Mouse (Mus musculus) midbrain, embryonic 14.5 days (tissue): Measurements from ENCODE around the gene Hes2. TPM values are rescaled to one million over a fixed set of nuclear protein-coding genes. Genes with fewer than 3 reads are reported as not detected.

ENCODE experiments used
- ATAC-seq: fragments of 200-750 bp; cut with Nextera tagmentation; 2 replicates; pipeline ENCODE4 v1.8.0; 2017; ENCODE audit warnings: moderate number of reproducible peaks, moderate library complexity; ENCODE audit not compliant: low FRiP score, low TSS enrichment
- DNase-seq: peaks from one replicate; pipeline ENCODE4 v3.0.0-alpha.2; 2015
- H3K27ac ChIP-seq: fragments of 300-500 bp; sonication (generic); replicated peaks from 2 replicates; pipeline ENCODE4 v1.5.1; 2014; ENCODE audit warnings: mild to moderate bottlenecking, low read depth, low read length, moderate library complexity
- H3K27me3 ChIP-seq: fragments of 300-500 bp; sonication (generic); 2 replicates; pipeline ENCODE4 v1.6.1; 2014; ENCODE audit warnings: low read length, control low read depth, mixed read lengths; ENCODE audit not compliant: control insufficient read depth, insufficient read depth
- H3K36me3 ChIP-seq: fragments of 300-500 bp; sonication (generic); 2 replicates; pipeline ENCODE4 v1.6.1; 2014; ENCODE audit warnings: low read length, control low read depth; ENCODE audit not compliant: control insufficient read depth, insufficient read depth
- H3K4me1 ChIP-seq: fragments of 300-500 bp; sonication (generic); 2 replicates; pipeline ENCODE4 v1.6.1; 2014; ENCODE audit warnings: mild to moderate bottlenecking, antibody characterized with exemption, low read length, control low read depth; ENCODE audit not compliant: control insufficient read depth, insufficient read depth
- H3K4me2 ChIP-seq: fragments of 300-500 bp; sonication (generic); 2 replicates; pipeline ENCODE4 v1.6.1; 2014; ENCODE audit warnings: mild to moderate bottlenecking, low read length, moderate library complexity
- H3K4me3 ChIP-seq: fragments of 300-500 bp; sonication (generic); replicated peaks from 2 replicates; pipeline ENCODE4 v1.5.1; 2014; ENCODE audit warnings: low read depth, low read length
- H3K9ac ChIP-seq: fragments of 300-500 bp; sonication (generic); replicated peaks from 2 replicates; pipeline ENCODE4 v1.6.1; 2014; ENCODE audit warnings: mild to moderate bottlenecking, low read length, moderate library complexity
- H3K9me3 ChIP-seq: fragments of 300-500 bp; sonication (generic); 2 replicates; pipeline ENCODE4 v1.6.1; 2016; ENCODE audit warnings: low read length, control low read depth, mixed read lengths; ENCODE audit not compliant: control insufficient read depth
- WGBS: fragments of 180-500 bp; shearing (Covaris S2); extraction: QIAGEN DNeasy Blood & Tissue Kit; methylation state at CpG from one replicate; pipeline ENCODE4 v1.1.7; 2014; 5-methylcytosine and 5-hydroxymethylcytosine counted together
- polyA plus RNA-seq: library from polyadenylated mRNA; unstranded; fragments of >200 nt; fragmentation: Nextera tagmentation; extraction: Ambion mirVana; gene quantifications from 2 replicates; pipeline ENCODE4 v1.2.1, GENCODE M21; 2014

Gene Hes2
- polyA plus RNA-seq, 1 experiment from 2014 or later, result not detected

DNA sequence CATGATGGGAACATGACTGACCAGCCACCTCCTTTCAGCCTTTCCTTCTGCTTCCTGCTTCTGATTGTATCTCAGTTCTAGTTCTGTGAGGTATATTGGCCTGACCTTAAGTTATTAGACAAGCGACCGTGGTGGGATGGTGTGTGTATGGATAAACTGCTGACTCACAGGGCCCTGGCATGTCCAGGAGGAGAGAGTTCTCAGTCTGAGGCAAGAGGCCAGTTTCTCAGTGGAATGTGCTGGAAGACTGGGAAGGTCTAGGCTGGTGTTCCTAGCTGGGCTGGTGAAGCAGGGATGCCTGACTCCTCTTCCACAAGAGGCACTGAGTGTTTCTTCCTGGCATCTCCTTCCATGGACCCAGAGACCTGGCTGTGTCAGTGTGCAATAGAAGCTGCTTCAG is 4.1 kb downstream of the Hes2 start:
- no peak for DNase-seq
- WGBS, result 89% methylated on average over 2 of the region's 2 CpGs

DNA sequence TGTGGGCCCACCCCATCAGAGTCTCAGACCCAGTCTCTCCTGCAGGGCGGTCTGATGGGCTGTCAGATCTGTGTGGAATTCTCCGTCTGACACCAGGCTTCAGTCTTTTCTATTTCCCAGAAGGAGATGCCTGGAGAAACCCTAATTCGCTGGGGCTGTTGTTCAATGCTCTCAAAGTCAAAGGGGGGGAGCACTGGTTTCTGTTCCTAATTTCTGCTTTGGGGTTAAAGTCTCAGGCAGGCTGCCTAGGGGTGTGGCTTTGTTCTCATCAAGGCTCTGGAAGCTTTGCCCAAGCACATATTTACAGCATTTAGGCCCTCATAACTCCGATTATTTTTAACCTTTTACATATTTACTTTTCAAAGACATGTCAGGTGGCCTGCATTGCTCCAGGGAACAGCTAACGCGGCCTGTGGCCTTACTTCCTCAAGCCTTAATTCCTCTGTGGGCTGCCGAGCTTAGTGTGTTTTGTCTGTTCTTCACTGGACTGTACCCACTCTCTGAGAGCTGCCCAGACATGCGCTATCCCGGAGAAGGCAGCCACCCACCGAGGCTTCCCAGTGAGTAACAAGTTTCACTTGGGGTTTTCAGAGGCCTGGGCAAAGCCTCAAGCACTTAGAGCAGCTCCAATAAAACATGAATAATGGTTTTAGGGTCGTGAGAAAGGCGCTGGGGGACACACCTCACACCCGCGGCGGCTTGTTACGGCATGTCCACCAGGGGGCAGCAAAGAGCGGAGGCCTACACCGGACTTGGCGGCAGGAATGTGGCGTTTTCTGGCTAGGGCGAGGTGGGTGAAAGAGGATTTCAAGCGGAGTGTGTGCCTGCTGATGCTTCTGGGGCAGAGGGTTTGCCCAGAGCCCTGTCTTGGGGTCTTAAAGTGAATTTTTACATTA is 6.6 kb downstream of the Hes2 start:
- WGBS, result 25% methylated on average over 22 of the region's 22 CpGs
- H3K27me3 ChIP-seq, result peaks cover 24% of the 10 kb centered on the region
- H3K4me3 ChIP-seq, result no peak overlapping the region
- H3K27ac ChIP-seq, result no peak overlapping the region
- no peaks in the 10 kb centered on the region for H3K4me1 ChIP-seq
- no peak overlapping the region for H3K4me2 ChIP-seq
- ATAC-seq (no peak), DNase-seq (peak; percentile 76)
- H3K36me3 ChIP-seq, result no peaks in the 10 kb centered on the region
- H3K9me3 ChIP-seq, result no peaks in the 10 kb centered on the region
- no peak overlapping the region for H3K9ac ChIP-seq

More for the DNA sequence above, 4.1 kb downstream of the Hes2 start:
- Histone ChIP-seq H3K4me1 (0 out of 2 replicates have a peak, but pooled peaks cover 5% of the 10 kb centered on the region), H3K36me3 (no peaks in the 10 kb centered on the region), H3K9ac (no peak overlapping the region), H3K27me3 (peaks cover 49% of the 10 kb centered on the region), H3K27ac (no peak overlapping the region), H3K4me2 (no peak overlapping the region), H3K4me3 (no peak overlapping the region), H3K9me3 (no peaks in the 10 kb centered on the region)
- no peak for ATAC-seq

GRCm38 (mm10) chr4:152168052-152168451 is 9.4 kb downstream of the Hes2 start:
- ATAC-seq (no peak), DNase-seq (peak; percentile 54)
- H3K27ac ChIP-seq, result no peak overlapping the region
- H3K27me3 ChIP-seq, result no peaks in the 10 kb centered on the region
- H3K9me3 ChIP-seq, result no peaks in the 10 kb centered on the region
- H3K9ac ChIP-seq, result no peak overlapping the region
- H3K4me1 ChIP-seq, result no peaks in the 10 kb centered on the region
- H3K36me3 ChIP-seq, result no peaks in the 10 kb centered on the region
- 47% methylated on average over 8 of the region's 8 CpGs for WGBS
- H3K4me3 ChIP-seq, result no peak overlapping the region
- no peak overlapping the region for H3K4me2 ChIP-seq

GRCm38 (mm10) chr4:152169103-152169502 is 10.4 kb downstream of the Hes2 start:
- no peaks in the 10 kb centered on the region for H3K4me1 ChIP-seq
- H3K36me3 ChIP-seq, result no peaks in the 10 kb centered on the region
- H3K9me3 ChIP-seq, result no peaks in the 10 kb centered on the region
- ATAC-seq (no peak), DNase-seq (no peak)
- WGBS, result 84% methylated on average over 7 of the region's 7 CpGs
- H3K27me3 ChIP-seq, result peaks cover 4% of the 10 kb centered on the region; the same call in 1 of the 2 replicates
- H3K9ac ChIP-seq, result no peak overlapping the region
- H3K27ac ChIP-seq, result no peak overlapping the region
- H3K4me2 ChIP-seq, result no peak overlapping the region
- no peak overlapping the region for H3K4me3 ChIP-seq

DNA sequence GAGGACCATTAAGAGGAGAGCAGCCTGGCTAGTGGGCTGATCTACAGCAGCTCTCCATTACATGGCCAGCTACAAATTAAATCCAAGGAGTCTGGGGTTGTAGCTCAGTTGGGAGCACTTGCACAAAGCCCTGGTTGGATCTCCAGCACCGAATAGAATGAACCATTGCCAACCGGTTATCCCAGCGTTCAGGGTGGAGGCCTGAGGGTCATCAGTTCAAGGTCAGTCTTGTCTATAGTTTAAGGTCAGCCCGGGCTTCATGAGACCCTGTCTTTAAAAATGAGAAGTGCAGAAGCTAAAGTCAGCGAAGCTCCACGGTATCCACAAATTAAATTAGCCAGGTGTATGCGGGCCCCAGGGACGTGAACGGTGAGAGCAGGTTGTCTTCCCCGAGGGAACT is 11.6 kb downstream of the Hes2 start:
- no peak for DNase-seq
- no peak overlapping the region for H3K4me3 ChIP-seq
- H3K9me3 ChIP-seq, result no peaks in the 10 kb centered on the region
- ATAC-seq, result no peak
- WGBS, result 86% methylated on average over 10 of the region's 10 CpGs
- H3K27me3 ChIP-seq, result peaks cover 8% of the 10 kb centered on the region; the same call in 1 of the 2 replicates
- H3K4me2 ChIP-seq, result no peak overlapping the region
- no peaks in the 10 kb centered on the region for H3K4me1 ChIP-seq
- H3K9ac ChIP-seq, result no peak overlapping the region
- no peaks in the 10 kb centered on the region for H3K36me3 ChIP-seq
- no peak overlapping the region for H3K27ac ChIP-seq

GRCm38 (mm10) chr4:152171543-152171942 is 12.9 kb downstream of the Hes2 start:
- Histone ChIP-seq H3K4me1 (no peaks in the 10 kb centered on the region), H3K9ac (no peak overlapping the region), H3K4me2 (no peak overlapping the region), H3K4me3 (no peak overlapping the region), H3K27me3 (peaks cover 14% of the 10 kb centered on the region; the same call in 1 of the 2 replicates), H3K9me3 (no peaks in the 10 kb centered on the region), H3K36me3 (no peaks in the 10 kb centered on the region), H3K27ac (no peak overlapping the region)
- no peak for DNase-seq
- 88% methylated on average over 6 of the region's 6 CpGs for WGBS
- no peak for ATAC-seq

GRCm38 (mm10) chr4:152173041-152173440 is 14.4 kb downstream of the Hes2 start:
- peaks cover 14% of the 10 kb centered on the region; the same call in 1 of the 2 replicates for H3K27me3 ChIP-seq
- no peak overlapping the region for H3K9ac ChIP-seq
- no peaks in the 10 kb centered on the region for H3K36me3 ChIP-seq
- H3K4me1 ChIP-seq, result peaks cover 3% of the 10 kb centered on the region; the same call in 1 of the 2 replicates
- WGBS, result 1% methylated on average over 5 of the region's 5 CpGs
- no peak overlapping the region for H3K4me3 ChIP-seq
- ATAC-seq (no peak), DNase-seq (peak; percentile 83)
- H3K27ac ChIP-seq, result no peak overlapping the region
- H3K4me2 ChIP-seq, result no peak overlapping the region
- H3K9me3 ChIP-seq, result no peaks in the 10 kb centered on the region

DNA sequence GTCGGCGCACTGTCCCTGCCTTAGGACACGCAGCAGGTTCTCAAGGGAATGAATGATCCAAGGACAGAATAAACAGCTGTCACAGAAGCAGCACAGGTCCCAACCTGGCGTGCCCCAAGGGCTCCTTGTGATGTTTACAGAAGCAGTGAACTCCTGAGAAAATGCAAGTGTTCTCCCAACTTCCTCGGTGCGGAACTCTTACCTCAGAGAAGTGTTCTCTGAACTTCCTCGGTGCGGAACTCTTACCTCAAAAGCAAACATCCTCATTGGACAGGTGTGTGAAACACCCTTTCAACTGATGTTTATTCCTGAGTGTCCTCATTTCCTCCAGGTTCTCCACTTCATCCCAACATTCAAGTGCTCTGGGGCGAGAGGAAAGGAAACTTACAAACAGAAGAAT is 15.3 kb downstream of the Hes2 start:
- peaks cover 6% of the 10 kb centered on the region for H3K4me1 ChIP-seq
- H3K27me3 ChIP-seq, result peaks cover 14% of the 10 kb centered on the region; the same call in 1 of the 2 replicates

GRCm38 (mm10) chr4:152176638-152177037 is 18.0 kb downstream of the Hes2 start:
- H3K4me1 ChIP-seq, result peaks cover 13% of the 10 kb centered on the region
- H3K27ac ChIP-seq, result no peak overlapping the region
- peaks cover 18% of the 10 kb centered on the region for H3K27me3 ChIP-seq
- H3K9ac ChIP-seq, result no peak overlapping the region
- 79% methylated on average over 3 of the region's 3 CpGs for WGBS
- no peaks in the 10 kb centered on the region for H3K36me3 ChIP-seq
- H3K4me2 ChIP-seq, result no peak overlapping the region
- no peaks in the 10 kb centered on the region for H3K9me3 ChIP-seq
- no peak overlapping the region for H3K4me3 ChIP-seq
- DNase-seq, result no peak
- no peak for ATAC-seq

More for the DNA sequence above, 15.3 kb downstream of the Hes2 start:
- Histone ChIP-seq H3K4me2 (no peak overlapping the region), H3K9ac (no peak overlapping the region), H3K4me3 (no peak overlapping the region), H3K27ac (no peak overlapping the region), H3K9me3 (no peaks in the 10 kb centered on the region), H3K36me3 (no peaks in the 10 kb centered on the region)
- no peak for ATAC-seq
- DNase-seq, result no peak
- WGBS, result 89% methylated on average over 9 of the region's 9 CpGs
